Mouse (Mus musculus) spleen, postnatal 10 days (tissue): ENCODE results near the gene Mchr1.

Experiments
- DNase-seq, 2 experiments: peaks; one replicate each; pipeline ENCODE4 v3.0.0; 2021 to 2022; ENCODE audit warnings: low spot score in 2 of 2

Mchr1 gene

DNA sequence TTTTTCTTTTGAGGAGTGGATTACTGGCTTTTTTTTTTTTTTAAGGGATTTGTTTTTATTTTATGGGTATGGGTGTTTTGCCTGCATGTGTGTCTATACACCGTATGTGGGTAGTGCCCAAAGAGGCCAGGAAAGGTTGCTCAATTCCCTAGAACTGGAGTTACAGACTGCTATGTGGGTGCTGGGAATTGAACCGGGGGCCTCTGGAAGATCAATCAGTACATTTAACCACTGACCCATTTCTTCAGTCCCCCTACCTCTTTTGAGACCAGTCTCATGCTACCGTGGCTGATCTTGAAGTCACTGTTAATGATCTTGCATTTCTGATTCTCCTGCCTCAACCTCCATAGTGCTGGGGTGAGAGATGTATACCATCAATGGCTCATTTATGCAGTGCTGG is 8.0 kb upstream of the Mchr1 start:
- DNase-seq: no peak

DNA sequence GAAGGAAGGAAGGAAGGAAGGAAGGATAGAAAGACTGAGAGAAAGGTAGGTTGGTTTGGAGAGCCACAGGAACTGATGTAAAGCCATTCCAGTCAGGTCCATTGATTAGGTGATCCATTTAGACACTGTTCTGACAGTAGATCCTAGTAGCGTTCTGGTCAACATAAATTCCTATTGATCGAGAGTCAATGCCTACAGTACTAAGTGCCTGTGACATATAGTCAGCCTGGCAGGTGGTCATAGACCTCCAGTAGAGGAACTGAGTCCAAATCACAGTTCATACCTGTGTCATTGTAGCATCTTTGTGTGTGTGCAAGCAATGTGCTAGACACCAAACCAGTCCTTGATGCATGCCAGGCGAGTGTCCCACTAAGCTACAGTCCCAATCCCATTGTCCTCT is 7.0 kb upstream of the Mchr1 start:
- DNase-seq: no peak

DNA sequence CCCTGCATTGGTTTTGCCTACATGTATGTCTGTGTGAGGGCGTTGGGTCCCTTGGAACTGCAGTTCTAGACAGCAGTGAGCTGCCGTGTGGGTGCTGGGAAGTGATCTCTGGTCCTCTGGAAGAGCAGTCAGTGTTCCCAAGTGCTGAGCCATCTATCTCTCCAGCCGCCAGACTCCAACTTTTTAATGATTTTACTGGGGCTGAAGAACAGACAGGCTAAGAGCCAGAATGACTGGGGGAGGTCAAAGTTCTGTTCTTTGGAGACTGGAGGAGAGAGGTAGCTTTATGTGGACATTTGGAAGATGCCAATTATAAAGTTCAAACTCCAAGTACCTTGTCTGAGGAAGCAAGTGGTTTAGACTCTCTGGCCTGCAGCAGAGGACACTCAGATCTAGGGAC is 5.5 kb upstream of the Mchr1 start:
- DNase-seq: no peak

DNA sequence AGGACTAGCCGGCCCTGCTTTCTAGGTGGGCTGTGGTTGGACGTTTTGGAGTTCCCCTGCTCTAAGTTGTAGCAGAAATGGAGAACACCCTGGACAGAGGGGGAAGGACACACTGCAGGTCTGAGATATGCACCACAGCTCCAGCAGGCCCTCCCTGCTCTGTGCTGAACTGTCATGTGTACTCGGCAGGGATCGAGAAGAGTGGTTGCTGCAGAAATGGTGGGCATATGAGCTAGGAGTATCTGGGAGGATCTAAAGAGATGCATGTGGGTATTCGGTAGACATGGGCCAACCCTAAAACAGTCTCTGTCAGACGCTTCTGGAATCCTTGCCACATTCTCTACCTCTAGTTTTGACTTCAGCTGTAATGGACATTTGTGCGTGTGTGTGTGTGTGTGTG is 4.0 kb upstream of the Mchr1 start:
- no peak for DNase-seq

DNA sequence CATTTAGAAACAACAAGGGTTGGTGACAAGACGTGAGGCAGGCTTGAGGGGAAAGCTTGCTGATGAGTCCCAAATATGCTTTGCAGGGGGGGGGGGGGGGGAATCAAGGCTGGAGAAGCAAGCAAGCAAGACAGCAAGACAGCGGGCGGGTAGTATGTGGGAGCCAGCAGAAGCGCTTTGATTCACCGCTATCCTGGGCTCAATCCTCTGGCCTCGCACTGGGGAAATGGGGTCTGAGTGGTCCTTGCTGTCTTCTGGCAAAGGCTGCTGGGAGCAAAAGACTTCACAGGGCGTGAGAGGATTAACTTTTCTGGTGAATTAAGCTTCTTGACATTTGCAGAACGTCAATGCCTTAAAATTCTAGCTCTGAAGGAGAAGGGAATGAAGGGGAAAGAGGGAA is 763 bp downstream of the Mchr1 start:
- no peak for DNase-seq

DNA sequence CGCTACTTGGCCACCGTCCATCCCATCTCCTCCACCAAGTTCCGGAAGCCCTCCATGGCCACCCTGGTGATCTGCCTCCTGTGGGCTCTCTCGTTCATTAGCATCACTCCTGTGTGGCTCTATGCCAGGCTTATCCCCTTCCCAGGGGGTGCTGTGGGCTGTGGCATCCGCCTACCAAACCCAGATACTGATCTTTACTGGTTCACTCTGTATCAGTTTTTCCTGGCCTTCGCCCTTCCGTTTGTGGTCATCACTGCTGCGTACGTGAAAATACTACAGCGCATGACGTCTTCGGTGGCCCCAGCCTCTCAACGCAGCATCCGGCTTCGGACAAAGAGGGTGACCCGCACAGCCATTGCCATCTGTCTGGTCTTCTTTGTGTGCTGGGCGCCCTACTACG is 2.2 kb downstream of the Mchr1 start:
- DNase-seq: no peak

DNA sequence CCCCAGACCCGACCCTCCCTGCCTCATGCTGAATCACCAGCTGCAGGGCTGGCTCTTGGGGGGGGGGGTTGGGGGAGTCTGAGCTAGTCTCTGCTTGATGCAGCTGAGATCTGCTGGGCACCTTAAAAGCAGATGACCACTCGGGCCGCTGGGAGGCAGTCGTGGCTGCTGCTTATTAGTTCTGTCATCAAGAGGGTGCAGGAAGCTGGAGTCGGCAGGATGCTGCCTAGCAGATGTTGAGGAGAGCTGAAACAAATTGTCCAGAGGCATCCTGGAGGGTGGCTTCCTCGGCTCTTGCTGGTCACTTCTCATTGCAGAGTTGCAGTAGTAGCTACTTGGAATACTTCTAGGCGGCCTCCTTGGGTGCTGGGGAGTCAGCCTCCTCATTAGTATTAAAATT is 4.0 kb downstream of the Mchr1 start:
- DNase-seq: peak in 1 of 2 experiments; percentile 33

DNA sequence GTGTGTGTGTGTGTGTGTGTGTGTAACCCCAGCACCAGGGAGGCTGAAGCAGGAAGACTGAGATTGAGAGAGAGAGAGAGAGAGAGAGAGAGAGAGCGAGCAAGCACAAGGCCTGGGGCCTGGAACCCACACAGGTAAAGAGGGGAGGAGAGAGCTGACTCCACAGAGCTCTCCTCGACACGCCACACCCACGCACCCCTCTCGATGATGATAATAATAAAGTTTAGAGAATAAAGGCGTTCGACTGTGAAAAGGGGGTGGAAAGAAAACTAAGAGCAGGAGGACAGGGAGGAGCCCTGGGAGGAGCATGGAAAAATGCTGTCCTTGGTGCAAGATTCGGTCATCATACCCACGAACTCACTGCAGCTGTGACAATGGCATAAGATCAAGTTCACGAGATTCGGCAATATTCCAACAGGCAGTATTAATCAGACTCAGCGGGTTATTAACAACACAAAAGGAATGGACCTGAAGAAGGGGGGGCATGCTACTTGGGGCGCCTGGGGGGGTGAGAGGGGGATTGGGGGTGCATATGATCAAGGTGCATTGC is 4.6 kb downstream of the Mchr1 start:
- no peak for DNase-seq

DNA sequence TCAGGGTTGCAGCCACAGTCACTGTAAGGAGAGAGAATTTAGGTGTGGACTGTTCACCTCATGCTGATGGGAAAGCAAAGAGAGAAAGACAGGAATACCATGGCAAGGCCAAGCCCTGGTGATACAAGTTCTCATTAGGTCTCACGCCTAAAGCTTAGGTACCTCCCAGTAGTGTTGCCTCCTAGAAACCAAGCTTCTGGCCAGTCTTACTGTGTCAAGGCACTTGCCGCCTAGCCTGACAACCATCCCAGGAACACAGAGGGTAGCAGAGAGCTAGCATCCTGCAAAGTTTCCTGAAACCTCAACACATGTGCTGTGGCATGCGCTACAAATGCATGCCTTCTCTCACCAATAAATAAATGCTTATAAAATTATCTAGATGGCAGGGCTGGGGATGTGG is 11.6 kb downstream of the Mchr1 start:
- no peak for DNase-seq

DNA sequence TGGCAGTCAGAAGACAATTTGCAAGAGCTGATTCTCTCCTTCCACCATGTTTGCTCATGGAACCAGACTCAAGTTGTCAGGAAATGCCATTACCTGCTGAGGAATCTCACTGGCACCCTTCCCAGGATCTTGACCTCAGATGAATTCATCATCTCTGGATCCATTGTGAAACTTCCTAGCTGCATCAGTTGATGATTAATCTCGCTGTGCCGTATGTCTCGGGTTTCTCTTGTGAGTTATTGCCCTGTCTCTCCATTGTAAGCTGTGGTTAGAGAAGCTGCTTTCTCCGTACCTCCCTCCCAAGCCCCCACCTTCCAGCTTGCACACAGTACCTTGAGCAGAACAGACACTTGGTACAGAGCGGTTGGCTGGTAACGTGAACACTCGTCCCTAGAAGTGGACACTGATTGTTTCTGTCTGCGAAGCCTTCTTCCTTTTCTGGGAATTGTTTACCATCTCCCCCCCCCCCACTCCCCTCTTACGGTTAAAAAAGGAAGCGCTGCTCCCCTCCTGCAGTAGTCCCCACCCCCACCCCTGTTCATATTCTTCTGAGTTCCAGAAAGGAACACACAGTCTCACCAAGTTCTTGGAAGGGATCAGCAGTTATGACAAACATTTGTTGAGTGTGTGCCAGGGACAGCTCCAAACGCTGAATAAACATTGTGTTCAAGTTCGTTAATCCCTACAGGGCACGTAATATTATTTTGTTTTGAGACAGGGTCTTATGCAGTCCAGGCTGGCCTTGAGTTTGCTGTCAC is 12.5 kb downstream of the Mchr1 start:
- DNase-seq: no peak

DNA sequence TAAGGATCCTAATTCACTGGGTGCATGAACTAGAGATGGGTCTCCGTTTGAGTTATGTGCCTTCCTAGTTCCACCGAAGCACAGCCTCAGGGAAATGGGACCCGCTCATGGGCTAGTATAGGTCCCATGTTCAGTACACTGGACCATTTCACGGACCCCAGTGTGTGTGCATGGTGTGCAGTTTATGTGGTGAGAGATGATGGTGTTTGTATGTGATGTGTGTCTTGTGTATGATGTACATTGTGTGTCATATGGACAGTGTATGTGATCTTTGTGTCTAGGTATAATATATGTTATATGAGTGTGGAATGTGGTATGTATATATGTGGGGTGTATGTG is 13.0 kb downstream of the Mchr1 start:
- no peak for DNase-seq

DNA sequence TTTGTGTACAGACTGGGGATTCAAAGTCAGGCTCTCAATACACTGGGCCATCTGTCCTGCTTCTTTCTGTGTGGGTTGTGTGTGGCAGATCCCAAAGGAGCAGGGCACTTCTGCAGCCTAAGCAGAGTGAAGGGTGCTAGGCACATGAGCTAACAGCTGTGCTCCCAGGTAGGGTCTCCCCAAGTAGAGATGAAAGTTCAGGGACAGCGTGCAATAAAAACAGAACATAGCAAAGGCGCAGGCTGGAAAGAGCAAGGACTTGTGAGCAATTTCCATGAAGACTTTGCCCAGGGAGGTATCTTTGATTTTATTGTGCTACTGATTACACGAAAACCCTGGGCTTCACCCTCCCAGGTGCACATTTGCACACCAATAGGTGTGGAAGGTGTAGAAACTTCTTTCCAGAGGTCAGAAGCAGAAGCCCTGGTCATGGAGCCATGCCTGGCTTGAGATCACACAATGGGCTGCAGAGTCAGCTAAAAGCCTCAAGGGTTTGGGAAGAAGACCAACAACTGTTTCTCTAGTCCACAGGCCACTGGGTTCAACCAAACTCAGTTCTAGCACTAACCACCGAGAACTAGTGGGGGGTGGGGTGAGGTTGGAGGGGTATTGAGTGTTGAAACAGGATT is 13.8 kb downstream of the Mchr1 start:
- DNase-seq: no peak

DNA sequence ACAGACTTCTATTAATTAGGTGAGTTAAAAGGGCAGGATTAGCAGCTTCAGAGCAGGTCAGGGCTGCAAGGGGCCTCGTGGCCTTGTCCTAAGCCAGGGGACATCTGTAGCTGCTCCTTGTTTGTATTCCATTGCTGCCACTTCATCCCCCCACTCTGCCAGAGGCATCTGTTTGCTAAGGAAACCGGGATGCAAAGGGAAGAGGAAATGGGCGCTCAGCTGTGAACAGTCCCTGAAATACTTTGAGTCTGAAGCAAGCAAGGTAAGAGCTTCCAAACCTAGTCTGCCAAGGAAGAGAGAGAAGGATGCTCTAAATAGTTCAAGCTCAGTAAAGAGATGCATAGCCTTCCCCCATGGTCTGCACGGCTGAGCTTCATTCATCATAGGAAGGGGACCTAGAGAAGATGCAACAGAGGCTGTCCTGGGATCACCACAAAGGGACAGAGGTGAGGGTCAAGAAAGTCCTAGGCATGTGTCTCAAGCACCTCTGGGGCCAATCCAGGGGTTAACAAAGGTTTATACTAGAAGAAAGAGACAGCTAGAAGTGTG is 17.4 kb downstream of the Mchr1 start:
- DNase-seq: no peak

DNA sequence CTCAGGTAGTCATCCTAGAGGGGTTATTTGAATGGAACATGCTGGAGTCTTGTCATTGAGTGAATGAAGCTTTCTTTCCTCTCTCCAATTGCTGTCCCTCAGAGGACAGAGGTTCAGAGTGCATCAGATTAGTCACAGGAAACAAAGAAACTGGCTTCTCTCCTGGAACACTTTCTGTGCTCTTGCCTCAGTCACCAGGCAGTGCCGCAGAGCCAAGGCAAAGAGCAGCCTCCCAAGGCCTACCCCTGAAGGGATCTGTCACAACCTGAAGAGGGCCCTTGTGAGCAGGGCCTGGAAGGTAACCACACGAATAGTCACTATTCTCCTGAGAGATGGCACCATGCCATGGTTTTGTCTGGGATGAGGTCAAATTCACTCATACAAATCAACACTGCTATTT is 18.3 kb downstream of the Mchr1 start:
- DNase-seq: no peak

DNA sequence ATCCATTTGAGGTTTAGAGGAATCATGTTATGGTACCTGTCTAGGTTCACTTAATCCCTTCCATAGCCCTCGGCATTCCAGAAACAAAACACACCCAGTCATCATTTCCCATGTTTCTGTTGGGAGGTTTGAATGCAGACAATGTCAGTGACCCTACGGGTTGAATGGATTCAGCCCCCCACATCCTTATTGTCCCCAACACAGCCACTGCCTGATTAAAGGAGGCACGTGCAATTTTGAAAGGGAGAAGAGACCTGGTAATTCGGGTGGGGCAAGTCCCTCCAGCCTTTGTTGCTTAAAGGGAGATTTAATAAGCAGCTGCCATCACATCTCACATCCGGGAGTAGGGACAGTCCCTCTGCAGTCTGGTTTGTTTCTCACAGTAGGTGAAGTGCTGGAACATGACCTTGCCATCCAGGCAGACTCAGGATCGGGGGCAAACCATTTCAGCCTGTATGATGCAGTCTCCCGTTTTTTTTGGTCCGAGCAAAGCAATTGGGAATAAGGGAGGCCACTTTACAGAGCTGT is 18.9 kb downstream of the Mchr1 start:
- DNase-seq: no peak

DNA sequence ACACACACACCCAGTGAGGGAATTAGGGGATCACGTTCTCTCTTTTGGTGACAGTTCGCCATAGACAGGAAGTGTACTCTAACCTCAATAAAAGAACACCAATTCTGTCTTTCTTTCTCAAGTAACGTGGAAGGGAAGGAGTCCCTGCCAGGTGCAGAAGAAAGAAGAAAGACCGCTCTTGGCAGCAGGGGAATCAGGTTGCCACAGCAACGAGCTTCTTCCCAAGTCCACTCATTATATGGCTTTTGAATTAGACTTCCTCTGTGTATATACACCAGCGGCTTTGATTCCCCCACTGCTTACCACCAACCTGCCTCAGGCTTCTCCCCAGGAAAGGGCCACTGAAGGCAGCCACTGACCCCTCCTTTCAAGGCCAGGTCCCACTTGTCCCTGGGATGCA is 19.8 kb downstream of the Mchr1 start:
- no peak for DNase-seq

DNA sequence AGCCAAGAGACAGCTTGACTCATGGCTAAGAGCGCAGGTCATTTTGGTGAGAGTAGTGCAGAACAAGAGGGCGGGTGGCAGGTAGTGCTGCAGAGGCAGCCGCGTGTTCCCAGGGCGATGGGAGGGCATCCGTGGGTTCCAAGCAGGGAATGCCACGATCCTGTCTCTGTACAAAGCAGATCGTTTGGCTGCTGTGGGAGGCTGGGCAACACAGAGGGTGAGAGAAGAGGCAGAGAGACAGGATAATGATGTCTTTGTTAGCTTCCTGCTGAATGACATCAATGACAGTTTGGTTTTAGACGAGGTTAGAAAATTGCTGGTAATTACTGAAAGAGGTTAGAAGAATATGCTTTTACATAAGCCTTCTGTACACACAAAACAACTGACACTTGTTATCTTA is 23.0 kb downstream of the Mchr1 start:
- no peak for DNase-seq

DNA sequence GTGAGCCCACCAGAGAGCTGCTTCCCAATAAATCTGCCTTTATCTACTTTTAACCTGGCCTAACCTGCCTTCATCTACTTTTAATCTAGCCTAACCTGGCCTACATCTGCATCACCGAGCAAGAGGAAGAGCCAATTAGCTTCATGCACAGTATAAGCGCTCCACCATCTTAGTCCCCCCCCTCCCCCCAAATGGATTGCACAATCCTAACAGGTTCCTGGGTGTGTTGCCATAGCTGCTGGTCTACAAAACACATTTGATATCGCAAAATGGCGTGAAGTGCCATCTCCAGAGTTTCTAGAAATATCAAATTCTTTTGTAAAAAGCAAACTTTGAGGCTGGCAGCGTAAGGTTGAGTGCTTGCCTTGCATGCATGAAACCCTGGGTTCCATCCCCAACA is 24.0 kb downstream of the Mchr1 start:
- no peak for DNase-seq

DNA sequence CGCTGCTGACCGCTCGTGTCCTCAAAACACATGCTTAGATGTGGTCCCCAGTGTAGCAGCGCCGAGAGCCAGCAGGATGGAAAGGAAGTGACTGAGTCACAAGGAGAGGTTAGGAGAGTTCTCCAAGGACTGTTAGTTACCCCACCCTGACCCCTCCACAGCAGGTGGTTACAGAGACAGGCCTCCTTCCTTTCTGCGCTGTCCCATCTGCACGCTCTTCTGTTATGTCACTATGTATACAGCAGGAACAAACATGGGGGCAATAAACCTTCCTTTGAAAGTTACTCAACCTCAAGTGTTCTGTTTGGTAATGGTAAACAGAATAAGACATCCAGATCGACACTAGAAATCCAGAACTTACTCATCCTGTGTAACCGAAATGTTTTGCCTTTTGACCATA is 24.9 kb downstream of the Mchr1 start:
- DNase-seq: no peak

DNA sequence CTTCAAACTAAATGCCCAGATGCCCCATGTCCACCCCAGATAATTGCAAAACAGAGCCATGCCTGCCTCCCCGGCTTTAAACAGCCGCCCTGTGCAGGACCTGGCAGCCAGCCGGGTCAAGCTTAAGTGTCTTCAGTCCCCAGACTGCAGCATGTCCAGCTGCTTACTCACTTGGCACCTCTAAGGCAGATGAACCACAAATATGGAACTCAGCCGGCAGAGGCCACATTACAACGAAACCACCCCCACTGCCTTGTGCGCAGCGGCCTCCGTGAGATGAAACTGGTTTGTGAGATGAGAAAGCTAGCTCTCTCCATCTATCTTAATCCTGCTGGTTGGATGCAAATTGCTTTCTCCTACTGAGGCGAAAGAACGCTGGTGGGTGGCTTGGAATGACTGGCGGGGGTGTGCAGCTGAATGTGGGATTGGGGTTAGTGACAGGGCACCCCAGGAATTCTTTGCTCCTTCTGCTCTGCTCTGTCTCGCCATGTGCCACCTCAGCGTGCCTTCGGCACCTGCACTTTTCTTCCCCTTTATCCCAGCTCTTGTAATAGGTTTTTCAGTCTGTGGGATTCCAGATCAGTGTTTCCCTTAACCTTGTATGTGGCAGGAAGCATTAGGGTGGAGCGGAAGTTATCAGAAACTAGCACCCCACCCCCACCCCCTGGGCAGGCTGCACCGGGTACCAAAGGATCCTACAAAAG is 29.2 kb downstream of the Mchr1 start:
- no peak for DNase-seq

DNA sequence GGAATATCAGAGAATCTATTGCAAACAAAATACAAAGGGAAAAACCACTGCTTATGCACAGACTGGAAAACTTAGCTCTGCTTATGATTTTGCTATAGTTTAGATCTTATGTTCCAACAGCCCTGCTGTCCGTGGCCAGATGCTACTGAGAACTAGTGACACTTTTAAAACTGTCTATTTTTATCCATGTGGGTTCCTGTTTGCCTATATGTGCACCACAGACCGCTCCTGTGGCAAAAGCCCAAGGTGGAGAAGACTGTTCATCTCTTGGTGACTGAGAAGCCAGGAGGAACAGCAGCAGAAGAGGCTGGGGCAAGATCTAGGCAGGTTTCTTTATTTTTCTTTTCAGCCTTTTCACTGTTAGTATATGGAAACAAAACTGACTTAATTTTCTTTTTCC is 32.1 kb downstream of the Mchr1 start:
- no peak for DNase-seq

DNA sequence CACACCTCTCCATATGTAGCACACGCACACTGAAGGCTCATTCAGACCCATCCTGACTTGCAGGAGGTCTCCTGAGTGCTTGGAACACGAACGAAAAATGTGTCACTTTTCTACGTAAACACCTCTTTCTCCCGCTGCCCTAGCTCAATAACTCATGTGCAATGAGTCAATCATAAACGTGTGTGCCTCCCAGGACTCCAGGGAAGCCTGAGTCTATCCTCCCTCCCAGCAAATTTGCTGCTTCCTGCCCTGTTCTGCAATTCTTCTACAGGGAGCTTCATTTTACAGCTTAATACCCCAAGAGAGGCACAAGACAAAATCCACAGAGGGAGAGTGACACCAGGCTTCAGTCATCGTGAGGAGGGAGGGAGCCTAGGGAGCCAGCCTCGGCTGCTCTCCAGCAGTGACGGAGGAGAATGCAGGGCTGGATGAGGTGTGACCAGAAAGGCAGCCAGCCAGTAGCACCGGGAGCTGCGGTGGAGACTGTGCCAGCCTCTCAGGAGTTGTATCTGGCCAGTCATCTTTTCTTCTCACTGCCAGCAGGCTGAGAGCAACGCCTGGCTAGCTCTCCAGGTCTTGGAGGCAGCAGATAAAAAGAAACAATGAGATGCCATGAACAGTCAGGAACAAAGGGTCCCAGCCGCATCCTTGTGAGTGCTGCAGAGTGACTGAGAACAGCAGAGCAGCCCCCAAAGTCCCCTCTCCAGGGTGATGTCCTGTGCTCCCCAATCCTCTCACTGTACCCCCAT is 37.2 kb downstream of the Mchr1 start:
- no peak for DNase-seq
